Mouse (Mus musculus) left cerebral cortex, adult 9 months (tissue): ENCODE data around the gene Otud5.
A peak's percentile ranks its signal among the peaks of the same experiment; 100 is the strongest.
"Not testable (repeated sequence)": the region's sequence is repeated elsewhere in the genome, so short reads cannot be mapped to it uniquely, and the experiment has no call there.

Experiments used
- DNase-seq, 2 experiments: peaks; one replicate each; pipeline ENCODE4 v3.0.0; 2022; ENCODE audit warnings: low spot score in 2 of 2

The Otud5 gene

GRCm38 (mm10) chrX:7841163-7842162 is at the start of gene Otud5:
TSS of gene Otud5 (plus strand) at chrX:7841364.
- DNase-seq, result peak; percentile 92 to 94

DNA sequence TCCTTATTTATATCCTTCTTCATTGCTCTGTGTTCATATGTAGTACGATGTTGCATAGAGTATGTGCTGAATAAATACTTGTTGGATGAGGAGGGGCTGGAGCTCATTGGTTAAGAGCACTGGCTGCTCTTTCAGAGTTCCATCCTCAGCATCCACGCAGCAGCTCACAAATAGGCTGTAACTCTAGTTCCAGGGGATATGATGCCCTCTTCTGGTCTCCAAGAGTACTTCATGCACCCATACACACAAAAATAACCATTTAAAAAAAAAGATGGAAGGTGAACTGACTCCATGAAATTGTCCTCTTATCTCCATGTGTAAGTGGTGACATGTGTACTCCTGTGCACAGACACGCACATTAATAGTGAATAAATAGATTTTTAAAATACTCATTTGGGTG is 47.8 kb upstream of the Otud5 start:
- DNase-seq, result no peak

- no peak for DNase-seq
These were observed 46.1 kb upstream of the Otud5 start for GRCm38 (mm10) chrX:7795016-7795415.

- no peak for DNase-seq
These were observed 43.8 kb upstream of the Otud5 start for GRCm38 (mm10) chrX:7797327-7797726.

DNA sequence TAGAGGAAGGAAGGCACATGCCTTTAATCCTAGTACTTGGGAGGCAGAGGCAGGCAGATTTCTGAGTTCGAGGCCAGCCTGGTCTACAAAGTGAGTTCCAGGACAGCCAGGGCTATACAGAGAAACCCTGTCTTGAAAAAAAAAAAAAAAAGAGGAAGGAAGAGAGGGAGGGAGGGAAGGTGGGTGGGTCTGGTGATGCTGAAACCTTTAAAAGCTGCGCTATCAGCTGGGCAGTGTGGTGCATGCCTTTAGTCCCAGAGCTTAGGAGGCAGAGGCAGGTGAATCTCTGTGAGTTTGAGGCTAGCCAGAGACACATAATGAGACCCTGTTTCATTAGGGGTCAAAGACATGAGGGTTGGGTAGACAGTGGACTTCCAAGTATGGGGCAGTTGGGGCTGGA is 39.0 kb upstream of the Otud5 start:
- DNase-seq, result not testable (repeated sequence)

DNA sequence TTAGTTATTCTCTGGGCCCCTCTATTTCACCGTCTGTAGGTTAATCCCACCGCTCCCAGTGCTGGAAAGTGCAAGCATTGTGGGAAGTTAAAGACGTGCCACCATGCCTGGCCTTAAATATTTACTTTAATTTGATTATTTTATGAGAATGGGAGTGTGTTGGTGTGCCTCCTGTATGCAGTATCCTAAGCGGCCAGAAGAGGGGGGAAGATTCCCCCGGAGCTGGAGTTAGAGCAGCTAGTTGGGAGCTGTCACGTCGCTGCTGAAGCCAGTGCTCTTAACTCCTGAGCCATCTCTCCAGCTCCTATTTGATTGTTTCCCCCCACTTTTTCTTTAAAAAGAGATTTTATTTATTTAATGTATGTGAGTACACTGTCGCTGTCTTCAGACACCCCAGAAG is 26.1 kb upstream of the Otud5 start:
- DNase-seq, result not testable (repeated sequence)

DNA sequence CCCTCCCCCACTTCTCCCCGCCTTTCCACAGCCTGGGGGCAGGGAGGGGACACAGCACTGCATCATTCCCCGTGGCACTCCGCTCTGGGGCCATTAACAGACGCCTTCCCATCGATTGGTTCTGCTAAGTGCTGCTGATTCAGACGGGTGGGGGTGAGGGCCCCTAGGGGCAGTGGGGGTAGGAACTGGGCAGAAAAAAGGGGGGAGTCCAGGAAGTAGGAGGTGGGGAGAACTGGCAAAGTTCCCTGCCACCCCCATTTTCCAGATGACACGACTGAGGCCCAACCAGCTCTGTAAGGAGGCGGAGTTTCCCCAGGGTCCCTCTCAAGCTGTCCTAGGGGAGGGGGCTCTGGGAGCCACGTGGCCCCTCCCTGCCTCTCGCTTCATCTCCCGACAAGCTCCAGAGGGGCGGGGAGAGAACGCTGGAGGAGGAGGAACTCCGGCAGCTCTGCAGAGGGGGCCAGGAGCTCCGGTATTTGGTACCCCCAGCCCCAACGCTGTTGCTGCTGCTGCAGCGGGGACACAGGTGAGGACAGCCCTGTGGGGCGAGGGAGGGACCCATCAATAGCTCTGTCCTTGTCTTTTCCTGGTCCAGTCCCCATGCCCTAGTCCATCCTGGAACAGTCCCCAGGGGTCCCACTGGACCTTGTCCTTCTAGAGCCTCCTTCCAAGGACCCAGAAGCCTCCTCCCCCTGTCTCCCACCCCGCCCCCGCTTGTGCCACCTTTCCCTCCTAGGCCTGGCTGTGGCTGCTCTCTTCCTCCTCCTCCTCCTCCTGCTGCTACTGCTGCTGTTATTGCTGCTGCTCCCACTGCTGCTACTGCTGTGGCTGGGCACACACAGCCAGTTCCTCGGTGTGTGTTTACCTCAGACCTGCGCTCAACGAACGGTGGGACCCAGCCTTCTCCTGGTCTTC is 19.0 kb upstream of the Otud5 start, which contains the start of gene Kcnd1:
Kcnd1 (plus strand) TSS at position 425 of the 915 bp plus-strand sequence.
- DNase-seq, result peak; percentile 24 to 26

DNA sequence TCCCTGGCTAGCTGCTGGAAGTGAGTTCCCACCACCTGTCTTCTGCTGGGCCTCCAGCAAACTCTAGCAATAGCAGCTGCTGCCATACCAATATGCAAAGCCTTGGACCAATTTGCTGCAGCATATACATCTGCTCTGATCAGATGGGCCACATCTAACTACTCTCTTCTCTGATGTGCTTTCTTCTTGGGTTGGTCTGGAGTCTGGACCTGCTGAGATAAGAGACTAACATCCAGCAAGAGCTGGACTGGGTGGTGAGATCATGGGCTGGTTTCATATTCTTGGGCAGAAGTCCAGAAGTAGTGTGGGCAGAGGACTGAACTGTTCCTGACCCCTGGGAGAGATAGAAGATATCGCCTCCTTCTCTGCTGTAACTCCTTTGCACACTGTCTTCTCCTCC is 4.0 kb upstream of the Otud5 start:
- no peak for DNase-seq

DNA sequence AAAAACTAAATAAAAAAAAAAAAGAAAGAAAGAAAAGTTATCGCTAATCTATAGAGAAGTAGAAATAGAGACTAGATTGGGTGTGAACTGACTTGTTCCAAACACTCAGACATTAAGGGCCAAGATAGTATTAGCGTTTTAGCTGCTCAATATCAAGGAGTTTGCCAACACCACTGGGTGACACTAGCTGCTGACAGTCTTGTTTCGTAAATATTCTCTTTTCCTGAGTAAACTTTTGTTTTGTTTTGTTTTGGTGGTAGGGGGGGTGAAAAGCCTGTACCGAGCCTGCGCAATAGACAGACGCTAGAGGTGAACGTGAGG is 362 bp upstream of the Otud5 start:
- no peak for DNase-seq

GRCm38 (mm10) chrX:7842318-7842717 is 1.2 kb downstream of the Otud5 start:
- no peak for DNase-seq

DNA sequence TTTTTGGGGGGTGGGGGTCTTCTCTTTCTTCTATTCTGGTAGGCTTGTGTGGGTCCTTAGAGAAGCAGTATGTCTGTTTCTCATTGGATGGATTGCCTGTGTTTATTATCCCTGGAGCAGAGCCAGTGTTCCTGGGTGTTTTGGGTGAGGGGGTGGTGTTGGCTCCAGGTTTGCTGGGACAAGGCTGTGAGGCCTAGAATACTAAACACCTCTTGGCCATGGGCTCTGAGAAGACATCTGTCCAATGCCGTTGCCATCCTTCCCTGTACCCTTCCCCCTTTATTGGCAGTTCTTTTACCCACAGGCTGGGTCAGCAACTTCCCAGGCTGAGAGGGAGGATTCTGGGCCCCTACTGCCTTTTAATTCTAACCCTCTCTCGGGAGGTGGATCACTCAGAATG is 6.7 kb downstream of the Otud5 start:
- DNase-seq, result peak in 1 of 2 experiments; percentile 9

DNA sequence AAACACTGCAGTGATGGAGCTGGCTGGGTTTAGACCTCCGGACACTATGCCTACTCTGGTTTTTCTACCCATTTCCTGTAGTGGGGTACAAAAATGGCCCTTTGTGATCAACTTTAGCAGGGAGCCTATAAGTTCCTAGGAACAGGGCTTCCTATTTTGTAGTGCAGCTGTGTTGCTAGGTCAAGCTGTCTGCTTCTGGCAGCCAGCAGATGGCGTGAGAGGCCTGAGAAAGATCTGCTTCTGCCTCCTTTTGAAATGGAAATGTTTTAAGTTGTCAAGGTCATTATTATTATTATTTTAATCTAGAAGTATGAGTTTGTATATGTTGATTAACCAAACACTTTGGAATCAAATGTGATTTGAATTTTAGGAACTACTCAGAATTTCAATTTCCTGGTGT is 13.4 kb downstream of the Otud5 start:
- peak in 1 of 2 experiments; percentile 41 for DNase-seq

GRCm38 (mm10) chrX:7859191-7859753 is 18.1 kb downstream of the Otud5 start:
- no peak for DNase-seq

GRCm38 (mm10) chrX:7863181-7863580 is 22.0 kb downstream of the Otud5 start:
- DNase-seq, result no peak

DNA sequence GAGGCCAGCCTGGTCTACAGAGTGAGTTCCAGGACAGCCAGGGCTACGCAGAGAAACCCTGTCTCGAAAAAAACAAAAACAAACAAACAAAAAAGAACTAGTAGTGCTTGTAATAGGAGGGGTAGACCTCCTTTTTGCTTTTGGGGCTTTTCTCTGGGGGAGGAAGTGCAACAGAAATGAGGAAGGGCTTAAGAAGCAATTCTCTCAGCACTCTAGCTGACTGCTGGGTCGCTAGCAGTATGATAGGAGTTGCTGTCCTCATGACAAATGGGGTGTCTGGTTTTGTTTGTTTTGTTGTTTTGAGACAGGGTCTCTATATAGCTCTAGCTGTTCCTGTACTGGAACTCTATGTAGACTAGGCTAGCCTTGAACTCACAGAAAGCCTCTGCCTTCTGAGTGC is 23.4 kb downstream of the Otud5 start:
- DNase-seq, result no peak

- no peak for DNase-seq
These were observed 24.2 kb downstream of the Otud5 start for GRCm38 (mm10) chrX:7865343-7865742.

DNA sequence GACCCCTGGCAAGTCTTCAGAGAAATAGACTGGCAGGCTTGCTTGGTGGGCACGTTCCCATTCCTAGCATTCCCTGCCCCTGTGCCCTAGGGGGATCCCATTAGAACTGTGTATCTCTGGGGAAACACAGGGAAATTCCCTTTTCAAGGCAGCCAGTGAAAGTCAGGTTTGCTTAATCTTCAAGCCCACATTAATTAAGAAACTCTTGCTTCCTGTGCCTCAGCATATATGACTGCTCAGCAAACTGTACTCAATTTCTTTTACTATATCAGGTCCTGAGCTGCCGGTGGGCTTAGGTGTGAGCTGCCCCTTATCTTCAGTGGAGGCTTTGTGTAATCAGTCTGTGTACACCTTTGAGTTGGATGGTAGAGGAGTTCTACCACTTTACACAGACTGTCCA is 24.6 kb downstream of the Otud5 start:
- no peak for DNase-seq

DNA sequence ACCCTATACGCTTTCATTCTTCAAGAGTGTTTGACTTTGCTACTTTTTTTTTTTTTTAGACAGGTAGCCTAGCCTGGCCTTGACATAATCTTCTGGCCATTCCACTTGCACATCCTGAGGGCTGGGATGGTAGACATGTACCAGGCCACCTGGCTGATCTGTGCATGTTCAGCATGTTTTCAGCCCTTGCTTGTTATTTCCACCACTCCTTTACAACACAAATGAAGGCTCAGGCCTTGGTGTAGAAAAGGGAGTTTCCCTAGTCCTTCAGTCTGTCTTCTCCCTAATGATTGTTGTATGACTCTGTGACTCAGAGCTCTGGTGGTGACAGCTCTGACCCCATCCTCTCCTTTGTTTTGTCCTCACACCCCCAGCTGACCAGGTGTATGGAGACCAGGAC is 26.0 kb downstream of the Otud5 start:
- no peak for DNase-seq

DNA sequence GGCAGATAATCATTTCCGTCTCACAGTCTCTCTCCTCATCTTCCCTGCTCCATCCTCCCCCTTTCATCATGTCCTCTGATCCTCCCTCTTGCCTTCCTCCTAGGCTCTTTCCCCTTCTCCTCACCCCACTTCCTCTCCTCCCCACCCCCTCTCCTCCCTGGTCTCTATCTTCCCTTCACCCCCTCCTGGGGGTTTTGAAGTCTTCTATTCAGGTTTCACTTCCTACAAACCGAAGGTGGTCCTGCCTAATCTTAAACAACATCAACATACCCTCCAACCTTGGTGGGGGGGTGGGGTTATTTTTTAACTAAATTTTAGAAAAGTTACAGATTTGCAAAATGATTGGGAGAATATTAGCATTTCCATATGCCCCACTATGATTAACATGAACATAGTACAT is 27.3 kb downstream of the Otud5 start:
- no peak for DNase-seq

- DNase-seq, result no peak
These were observed 28.7 kb downstream of the Otud5 start for GRCm38 (mm10) chrX:7869826-7870225.

- peak; percentile 84 to 86 for DNase-seq
These were observed 36.8 kb downstream of the Otud5 start, which contains the start of gene Pim2 for GRCm38 (mm10) chrX:7878007-7878419. TSS of gene Pim2 (plus strand) at chrX:7878262.

- DNase-seq, result peak in 1 of 2 experiments; percentile 26
These were observed 37.3 kb downstream of the Otud5 start for GRCm38 (mm10) chrX:7878495-7878894.
